Mouse (Mus musculus): ENCODE measurements around the gene Mrpl16. TPM values are rescaled to one million over a fixed set of nuclear protein-coding genes. Genes with fewer than 3 reads are reported as not detected.

The Mrpl16 gene
- polyA plus RNA-seq, 1 experiment from 2014 or later: 50.1 TPM

- H3K27ac ChIP-seq (ENCODE audit: low read depth, low read length): no peak overlapping the region
- H3K4me3 ChIP-seq (ENCODE audit: low read depth, low read length): no peak overlapping the region
- WGBS: 77% methylated on average over 3 of the region's 3 CpGs
- H3K9ac ChIP-seq (replicated peaks; ENCODE audit: low read depth, low read length): no peak overlapping the region
- H3K36me3 ChIP-seq (ENCODE audit: control insufficient read depth, insufficient read depth, low read length): no peaks in the 10 kb centered on the region
- H3K4me2 ChIP-seq (ENCODE audit: low read depth, low read length): no peak overlapping the region
- H3K27me3 ChIP-seq (ENCODE audit: control insufficient read depth, insufficient read depth, low read length): no peaks in the 10 kb centered on the region
- H3K4me1 ChIP-seq (ENCODE audit: control insufficient read depth, insufficient read depth, low read length): no peaks in the 10 kb centered on the region
- ATAC-seq (ENCODE audit: low read depth): no peak
- no peaks in the 10 kb centered on the region for H3K9me3 ChIP-seq (ENCODE audit: control insufficient read depth, low read length)
Observed at GRCm38 (mm10) chr19:11765059-11765458, 5.1 kb upstream of the Mrpl16 start.

DNA sequence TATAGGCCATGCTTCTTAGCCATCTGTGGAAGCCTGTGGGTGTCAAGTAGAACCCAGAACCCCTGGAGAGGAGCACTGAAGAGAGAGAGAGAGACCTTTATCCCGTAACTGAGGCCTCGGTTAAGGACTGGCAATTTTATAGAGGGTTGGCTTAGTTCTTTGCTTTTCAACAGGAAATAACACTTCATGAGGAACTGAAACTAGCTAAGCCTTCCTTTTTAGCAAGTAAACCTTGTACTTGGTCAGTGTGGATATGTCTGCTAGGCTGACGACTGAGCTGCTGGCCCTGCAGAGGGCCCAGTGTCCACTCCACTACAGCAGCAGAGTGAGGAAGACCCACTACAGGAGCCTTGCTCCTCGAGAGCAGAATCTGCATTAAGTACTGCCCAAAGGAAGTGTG, 3.8 kb upstream of the Mrpl16 start:
- Histone ChIP-seq H3K36me3 (ENCODE audit: control insufficient read depth, insufficient read depth, low read length) (no peaks in the 10 kb centered on the region), H3K4me3 (ENCODE audit: low read depth, low read length) (no peak overlapping the region), H3K9ac (replicated peaks; ENCODE audit: low read depth, low read length) (no peak overlapping the region), H3K4me2 (ENCODE audit: low read depth, low read length) (no peak overlapping the region), H3K27ac (ENCODE audit: low read depth, low read length) (no peak overlapping the region), H3K9me3 (ENCODE audit: control insufficient read depth, low read length) (no peaks in the 10 kb centered on the region), H3K4me1 (ENCODE audit: control insufficient read depth, insufficient read depth, low read length) (peaks cover 9% of the 10 kb centered on the region; the same call in 1 of the 2 replicates), H3K27me3 (ENCODE audit: control insufficient read depth, insufficient read depth, low read length) (no peaks in the 10 kb centered on the region)
- WGBS: 76% methylated on average over 4 of the region's 4 CpGs
- no peak for ATAC-seq (ENCODE audit: low read depth)

- Histone ChIP-seq H3K36me3 (ENCODE audit: control insufficient read depth, insufficient read depth, low read length) (no peaks in the 10 kb centered on the region), H3K27ac (ENCODE audit: low read depth, low read length) (no peak overlapping the region), H3K27me3 (ENCODE audit: control insufficient read depth, insufficient read depth, low read length) (no peaks in the 10 kb centered on the region), H3K4me2 (ENCODE audit: low read depth, low read length) (no peak overlapping the region), H3K9ac (replicated peaks; ENCODE audit: low read depth, low read length) (no peak overlapping the region), H3K9me3 (ENCODE audit: control insufficient read depth, low read length) (no peaks in the 10 kb centered on the region), H3K4me1 (ENCODE audit: control insufficient read depth, insufficient read depth, low read length) (peaks cover 9% of the 10 kb centered on the region; the same call in 1 of the 2 replicates), H3K4me3 (ENCODE audit: low read depth, low read length) (no peak overlapping the region)
- WGBS: 13% methylated on average over 3 of the region's 3 CpGs
- no peak for ATAC-seq (ENCODE audit: low read depth)
Observed at GRCm38 (mm10) chr19:11768163-11768562, 2.0 kb upstream of the Mrpl16 start.

DNA sequence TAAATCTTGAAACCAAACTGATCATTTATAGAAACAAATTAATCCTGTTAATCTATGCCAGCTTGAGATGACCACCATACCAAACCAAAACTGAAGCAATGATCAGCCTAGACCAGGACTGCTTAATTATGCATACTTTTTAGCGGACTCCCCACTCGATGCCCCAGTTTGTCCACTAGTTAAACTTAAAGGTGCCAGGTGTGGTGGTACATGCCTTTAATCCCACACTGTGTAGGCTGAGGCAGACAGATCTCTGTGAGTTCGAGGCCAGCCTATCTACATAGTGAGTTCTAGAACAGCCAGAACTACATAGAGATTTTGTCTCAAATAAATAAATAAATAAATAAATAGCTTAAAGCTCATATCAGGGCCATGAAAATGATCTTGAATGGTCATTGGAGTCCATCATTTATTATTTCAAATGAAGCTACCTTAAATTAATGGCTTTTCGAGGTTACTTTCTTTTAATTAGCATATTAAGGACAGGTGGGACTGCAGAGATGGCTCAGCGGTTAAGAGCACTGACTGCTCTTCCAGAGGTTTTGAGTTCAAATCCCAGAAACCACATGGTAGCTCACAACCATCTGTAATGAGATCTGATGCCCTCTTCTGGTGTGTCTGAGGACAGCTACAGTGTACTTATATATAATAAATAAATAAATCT, 802 bp upstream of the Mrpl16 start:
- Histone ChIP-seq H3K4me1 (ENCODE audit: control insufficient read depth, insufficient read depth, low read length) (peaks cover 9% of the 10 kb centered on the region; the same call in 1 of the 2 replicates), H3K27ac (ENCODE audit: low read depth, low read length) (no peak overlapping the region), H3K27me3 (ENCODE audit: control insufficient read depth, insufficient read depth, low read length) (no peaks in the 10 kb centered on the region), H3K9ac (replicated peaks; ENCODE audit: low read depth, low read length) (no peak overlapping the region), H3K4me3 (ENCODE audit: low read depth, low read length) (no peak overlapping the region), H3K36me3 (ENCODE audit: control insufficient read depth, insufficient read depth, low read length) (no peaks in the 10 kb centered on the region), H3K4me2 (ENCODE audit: low read depth, low read length) (peak overlapping the region; percentile 85), H3K9me3 (ENCODE audit: control insufficient read depth, low read length) (no peaks in the 10 kb centered on the region)
- ATAC-seq (ENCODE audit: low read depth): 0 out of 2 replicates have a peak, but pooled peaks have one; percentile 8
- 93% methylated on average over 5 of the region's 5 CpGs for WGBS

DNA sequence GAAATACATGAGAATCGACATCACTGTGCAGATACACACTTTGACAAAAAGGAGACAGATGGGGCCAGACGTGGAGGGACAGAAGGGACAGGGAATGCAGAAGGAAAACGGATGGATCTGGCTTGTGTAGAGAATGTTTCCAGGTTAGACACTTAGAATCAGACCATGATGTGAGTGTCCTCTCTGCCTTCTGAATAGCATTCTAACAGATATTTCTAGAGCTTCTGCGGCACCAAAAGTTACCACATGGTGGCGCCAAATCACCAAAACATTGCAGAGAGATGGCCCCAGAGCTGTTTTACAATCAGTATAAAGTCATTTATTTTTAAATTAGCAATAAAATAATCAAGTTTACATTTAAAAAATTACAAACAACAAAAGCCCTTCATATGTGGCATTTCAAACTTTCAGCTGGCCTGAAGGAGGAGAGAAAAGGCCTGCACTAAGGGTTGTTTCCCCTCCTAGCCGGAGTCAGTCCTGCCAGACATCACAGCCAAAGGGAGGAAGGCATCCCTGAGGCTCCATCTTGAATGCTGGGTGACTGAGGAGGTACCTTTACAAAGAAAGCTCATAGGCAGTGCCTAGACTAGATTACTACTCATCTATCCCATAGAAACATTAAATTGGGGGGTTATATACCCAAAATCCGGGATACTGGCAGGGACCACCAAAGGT, 7.1 kb downstream of the Mrpl16 start:
- no peaks in the 10 kb centered on the region for H3K27me3 ChIP-seq (ENCODE audit: control insufficient read depth, insufficient read depth, low read length)
- WGBS: 66% methylated on average over 7 of the region's 7 CpGs
- no peak overlapping the region for H3K9ac ChIP-seq (replicated peaks; ENCODE audit: low read depth, low read length)
- no peak overlapping the region for H3K4me3 ChIP-seq (ENCODE audit: low read depth, low read length)
- H3K4me2 ChIP-seq (ENCODE audit: low read depth, low read length): no peak overlapping the region
- ATAC-seq (ENCODE audit: low read depth): peak; percentile 72; the same call in 1 of the 2 replicates
- H3K36me3 ChIP-seq (ENCODE audit: control insufficient read depth, insufficient read depth, low read length): peaks cover 5% of the 10 kb centered on the region; the same call in 1 of the 2 replicates
- no peaks in the 10 kb centered on the region for H3K4me1 ChIP-seq (ENCODE audit: control insufficient read depth, insufficient read depth, low read length)
- no peak overlapping the region for H3K27ac ChIP-seq (ENCODE audit: low read depth, low read length)
- no peaks in the 10 kb centered on the region for H3K9me3 ChIP-seq (ENCODE audit: control insufficient read depth, low read length)

- Histone ChIP-seq H3K9me3 (ENCODE audit: control insufficient read depth, low read length) (no peaks in the 10 kb centered on the region), H3K27me3 (ENCODE audit: control insufficient read depth, insufficient read depth, low read length) (no peaks in the 10 kb centered on the region), H3K27ac (ENCODE audit: low read depth, low read length) (no peak overlapping the region), H3K36me3 (ENCODE audit: control insufficient read depth, insufficient read depth, low read length) (no peaks in the 10 kb centered on the region), H3K4me3 (ENCODE audit: low read depth, low read length) (no peak overlapping the region), H3K4me1 (ENCODE audit: control insufficient read depth, insufficient read depth, low read length) (no peaks in the 10 kb centered on the region), H3K9ac (replicated peaks; ENCODE audit: low read depth, low read length) (no peak overlapping the region), H3K4me2 (ENCODE audit: low read depth, low read length) (no peak overlapping the region)
- ATAC-seq (ENCODE audit: low read depth): no peak
- 93% methylated on average over 14 of the region's 14 CpGs for WGBS
Observed at GRCm38 (mm10) chr19:11785409-11786154, 15.4 kb downstream of the Mrpl16 start.

- whole genome bisulfite sequencing: 95% methylated on average over 6 of the region's 6 CpGs
- Histone ChIP-seq H3K9ac (replicated peaks; ENCODE audit: low read depth, low read length) (no peak overlapping the region), H3K27ac (ENCODE audit: low read depth, low read length) (no peak overlapping the region), H3K36me3 (ENCODE audit: control insufficient read depth, insufficient read depth, low read length) (no peaks in the 10 kb centered on the region), H3K27me3 (ENCODE audit: control insufficient read depth, insufficient read depth, low read length) (no peaks in the 10 kb centered on the region), H3K9me3 (ENCODE audit: control insufficient read depth, low read length) (no peaks in the 10 kb centered on the region), H3K4me3 (ENCODE audit: low read depth, low read length) (no peak overlapping the region), H3K4me2 (ENCODE audit: low read depth, low read length) (no peak overlapping the region), H3K4me1 (ENCODE audit: control insufficient read depth, insufficient read depth, low read length) (no peaks in the 10 kb centered on the region)
- ATAC-seq (ENCODE audit: low read depth): no peak
Observed at GRCm38 (mm10) chr19:11787826-11788225, 17.6 kb downstream of the Mrpl16 start.

DNA sequence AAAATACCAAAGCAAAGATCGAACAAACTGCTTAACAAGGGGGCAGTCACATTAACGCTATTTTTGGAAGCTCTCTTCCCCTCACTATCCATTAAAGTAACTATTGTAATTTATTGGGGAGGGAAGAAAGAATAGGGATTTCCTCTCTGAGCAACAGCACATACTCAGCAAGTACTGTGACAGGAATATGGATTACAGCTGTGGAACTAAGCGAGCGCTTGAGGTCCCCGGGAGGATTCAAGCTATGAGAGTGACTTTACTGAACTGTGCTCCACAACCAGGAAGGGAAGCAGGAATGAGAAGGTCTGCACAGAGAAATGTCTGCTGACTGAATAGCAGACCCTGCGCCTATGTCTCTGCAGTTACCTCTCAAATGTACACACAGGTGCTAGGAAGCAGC, 18.7 kb downstream of the Mrpl16 start:
- H3K9me3 ChIP-seq (ENCODE audit: control insufficient read depth, low read length): no peaks in the 10 kb centered on the region
- no peaks in the 10 kb centered on the region for H3K36me3 ChIP-seq (ENCODE audit: control insufficient read depth, insufficient read depth, low read length)
- no peaks in the 10 kb centered on the region for H3K4me1 ChIP-seq (ENCODE audit: control insufficient read depth, insufficient read depth, low read length)
- no peak overlapping the region for H3K27ac ChIP-seq (ENCODE audit: low read depth, low read length)
- ATAC-seq (ENCODE audit: low read depth): no peak
- no peak overlapping the region for H3K4me3 ChIP-seq (ENCODE audit: low read depth, low read length)
- no peak overlapping the region for H3K9ac ChIP-seq (replicated peaks; ENCODE audit: low read depth, low read length)
- no peak overlapping the region for H3K4me2 ChIP-seq (ENCODE audit: low read depth, low read length)
- no peaks in the 10 kb centered on the region for H3K27me3 ChIP-seq (ENCODE audit: control insufficient read depth, insufficient read depth, low read length)
- 88% methylated on average over 6 of the region's 6 CpGs for WGBS

GRCm38 (mm10) chr19:11791825-11792224, 21.6 kb downstream of the Mrpl16 start:
- Histone ChIP-seq H3K4me2 (ENCODE audit: low read depth, low read length) (no peak overlapping the region), H3K4me3 (ENCODE audit: low read depth, low read length) (no peak overlapping the region), H3K36me3 (ENCODE audit: control insufficient read depth, insufficient read depth, low read length) (no peaks in the 10 kb centered on the region), H3K4me1 (ENCODE audit: control insufficient read depth, insufficient read depth, low read length) (no peaks in the 10 kb centered on the region), H3K9me3 (ENCODE audit: control insufficient read depth, low read length) (no peaks in the 10 kb centered on the region), H3K27me3 (ENCODE audit: control insufficient read depth, insufficient read depth, low read length) (no peaks in the 10 kb centered on the region), H3K27ac (ENCODE audit: low read depth, low read length) (no peak overlapping the region), H3K9ac (replicated peaks; ENCODE audit: low read depth, low read length) (no peak overlapping the region)
- WGBS: 61% methylated on average over 5 of the region's 5 CpGs
- no peak for ATAC-seq (ENCODE audit: low read depth)

Measured in neural tube, embryonic 14.5 days (tissue).